In the genomic region with DNA sequence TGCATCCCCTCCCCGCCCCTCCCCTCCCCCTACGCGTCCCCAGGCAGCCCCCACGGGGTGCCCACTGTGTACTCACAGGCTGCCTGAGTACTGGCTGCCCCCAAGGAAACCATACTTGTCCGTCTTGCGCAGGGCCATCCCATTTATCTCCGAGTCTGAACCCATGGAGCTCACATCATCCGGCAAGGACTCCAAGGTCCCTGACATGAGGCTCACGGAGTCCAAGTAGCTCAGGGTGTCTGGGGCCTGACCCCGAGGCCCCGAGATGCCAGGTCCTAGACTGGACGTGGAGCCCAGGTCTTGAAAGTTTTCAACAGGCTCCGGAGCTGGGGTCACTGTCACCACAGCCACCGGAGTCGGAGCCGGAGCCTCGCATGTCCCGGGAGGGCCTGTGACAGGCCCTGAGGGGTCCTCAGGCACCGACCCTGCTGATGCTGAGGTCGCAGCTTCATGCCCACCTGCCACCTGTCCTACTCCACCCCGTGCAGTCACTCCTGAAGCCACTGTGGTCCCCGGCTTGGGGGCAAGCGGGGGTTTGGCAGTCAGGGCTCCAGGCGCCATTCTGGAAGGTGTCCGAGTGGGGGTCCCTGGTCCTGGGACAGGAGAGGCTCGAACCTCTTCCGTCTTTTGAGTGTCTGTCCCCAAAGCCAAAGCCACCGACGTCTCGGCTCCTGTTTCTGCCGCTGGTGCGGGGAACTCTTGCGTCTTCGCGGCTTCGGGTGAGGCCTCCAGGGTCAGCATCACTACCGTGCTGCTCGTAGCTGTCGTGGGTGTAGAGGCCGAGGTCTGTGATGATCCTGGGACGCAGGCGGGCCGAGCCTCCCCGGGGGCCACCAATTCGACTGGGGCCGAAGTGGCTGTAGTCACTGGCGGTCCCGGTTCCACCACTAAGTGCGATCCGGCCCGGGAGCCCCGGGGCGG, we compare ENCODE assay signal across 8 mouse cellular contexts. TPM values are rescaled to one million over a fixed set of nuclear protein-coding genes. Genes with fewer than 3 reads are reported as not detected.
DNase-seq lines count a peak whose midpoint lies in the region; ATAC-seq and TF ChIP-seq lines count a peak whose summit lies in the region.

No protein-coding gene starts in this region.

- no peak for TF ChIP-seq POLR2A in limb, embryonic 14.5 days (IDR thresholded peaks at IDR 0.05; ENCODE audit: borderline replicate concordance, extremely low read depth, insufficient read depth, insufficient read length)

- no peak for TF ChIP-seq CTCF in forebrain, postnatal 0 days (IDR thresholded peaks at IDR 0.05; ENCODE audit: low read depth)

- DNase-seq in adrenal gland, adult (ENCODE audit: inconsistent age in 2 of 2, low spot score in 1 of 2): peak; percentile 50 to 72
- no peak for DNase-seq in adrenal gland, adult 8-10 months
- DNase-seq in thymus, postnatal 0 days (ENCODE audit: low spot score): peak; percentile 43
- no peak for DNase-seq in thymus, postnatal 25 days
- no peak for DNase-seq in forebrain, postnatal 0 days
- DNase-seq in limb, embryonic 14.5 days (ENCODE audit: low spot score): no peak
- peak; percentile 60 for DNase-seq in naive thymus-derived CD4-positive, alpha-beta T cell, adult 2 months (ENCODE audit: low read depth)
- no peak for DNase-seq in right cerebral cortex, postnatal 4 days

- no peak for ATAC-seq in forebrain, postnatal 0 days
- no peak for ATAC-seq in limb, embryonic 14.5 days (ENCODE audit: low FRiP score, low read depth)

- H3K4me1 ChIP-seq in forebrain, postnatal 0 days (ENCODE audit: insufficient read depth): peaks cover 15% of the 10 kb centered on the region
- H3K4me1 ChIP-seq in limb, embryonic 14.5 days (ENCODE audit: control insufficient read depth, insufficient read depth, low read length): peaks cover 21% of the 10 kb centered on the region

- under 1% methylated on average over 53 of the region's 53 CpGs for WGBS in forebrain, postnatal 0 days
- under 1% methylated on average over 45 of the region's 53 CpGs for WGBS in limb, embryonic 14.5 days

- peak overlapping the region; percentile 98 for H3K4me2 ChIP-seq in forebrain, postnatal 0 days (ENCODE audit: low read depth)
- peak overlapping the region; percentile 65 for H3K4me2 ChIP-seq in limb, embryonic 14.5 days (replicated peaks; ENCODE audit: low read depth, low read length, severe bottlenecking)

- H3K27me3 ChIP-seq in forebrain, postnatal 0 days (ENCODE audit: insufficient read depth, low read length): no peaks in the 10 kb centered on the region
- no peaks in the 10 kb centered on the region for H3K27me3 ChIP-seq in limb, embryonic 14.5 days (ENCODE audit: control insufficient read depth, insufficient read depth, low read length)

- peak overlapping the region; percentile 72 for H3K9ac ChIP-seq in forebrain, postnatal 0 days
- H3K9ac ChIP-seq in limb, embryonic 14.5 days (ENCODE audit: low read depth, low read length, severe bottlenecking): peak overlapping the region; percentile 89

- H3K9me3 ChIP-seq in forebrain, postnatal 0 days (ENCODE audit: low read length): no peaks in the 10 kb centered on the region
- H3K9me3 ChIP-seq in limb, embryonic 14.5 days (ENCODE audit: control insufficient read depth, low read length): no peaks in the 10 kb centered on the region

- H3K4me3 ChIP-seq in forebrain, postnatal 0 days (ENCODE audit: low read depth, low read length): peak overlapping the region; percentile 92
- peak overlapping the region; percentile 94 for H3K4me3 ChIP-seq in limb, embryonic 14.5 days (replicated peaks; ENCODE audit: low read length)

- H3K36me3 ChIP-seq in forebrain, postnatal 0 days (ENCODE audit: insufficient read depth): peaks cover 12% of the 10 kb centered on the region
- peaks cover 18% of the 10 kb centered on the region for H3K36me3 ChIP-seq in limb, embryonic 14.5 days (ENCODE audit: control insufficient read depth, insufficient read depth, low read length)

- peak overlapping the region; percentile 75 for H3K27ac ChIP-seq in forebrain, postnatal 0 days (ENCODE audit: low read depth, low read length)
- peak overlapping the region; percentile 80 for H3K27ac ChIP-seq in limb, embryonic 14.5 days (replicated peaks; ENCODE audit: low read depth, low read length)

RNA-seq across cellular contexts. Expression of a gene that starts 0.6 kb away (rescaled TPM):
- 10 to 100 TPM; 47.9 to 63.7 (median 57.0) TPM for total RNA-seq in adrenal gland, adult 8-10 months (2022)
- 20.5 and 27.4 TPM in 2 replicates for polyA plus RNA-seq in thymus, postnatal 0 days (2015; fragmentation: Nextera tagmentation; extraction: Ambion mirVana)
- 63.8 and 68.7 TPM in 2 replicates for total RNA-seq in forebrain, postnatal 0 days (2014; rRNA removed)
- polyA plus RNA-seq in forebrain, postnatal 0 days (2015; fragmentation: Nextera tagmentation; extraction: Ambion mirVana): 18.1 and 24.8 TPM in 2 replicates
- 40.8 and 46.8 TPM in 2 replicates for polyA plus RNA-seq in limb, embryonic 14.5 days (2012; rRNA removed)
- polyA plus RNA-seq in limb, embryonic 14.5 days (2014; fragmentation: Nextera tagmentation; extraction: Ambion mirVana): 27.1 and 29.3 TPM in 2 replicates

RNA-seq across cellular contexts. Expression of a gene that starts 1.1 kb away (rescaled TPM):
- total RNA-seq in adrenal gland, adult 8-10 months (2022): 1 to 10 TPM; 2.8 to 6.2 (median 3.7) TPM
- 67.7 and 68.9 TPM in 2 replicates for polyA plus RNA-seq in thymus, postnatal 0 days (2015; fragmentation: Nextera tagmentation; extraction: Ambion mirVana)
- 0.52 and 1.6 TPM in 2 replicates for total RNA-seq in forebrain, postnatal 0 days (2014; rRNA removed)
- 1.8 and 3.2 TPM in 2 replicates for polyA plus RNA-seq in forebrain, postnatal 0 days (2015; fragmentation: Nextera tagmentation; extraction: Ambion mirVana)
- 555 and 1,104 TPM in 2 replicates for polyA plus RNA-seq in limb, embryonic 14.5 days (2012; rRNA removed)
- 413 and 609 TPM in 2 replicates for polyA plus RNA-seq in limb, embryonic 14.5 days (2014; fragmentation: Nextera tagmentation; extraction: Ambion mirVana)

RNA-seq across cellular contexts. Expression of a gene that starts 11.8 kb away (rescaled TPM):
- 10 to 100 TPM; 61.9 to 89.2 (median 70.0) TPM for total RNA-seq in adrenal gland, adult 8-10 months (2022)
- polyA plus RNA-seq in thymus, postnatal 0 days (2015; fragmentation: Nextera tagmentation; extraction: Ambion mirVana): 59.5 and 62.0 TPM in 2 replicates
- 89.9 and 131 TPM in 2 replicates for total RNA-seq in forebrain, postnatal 0 days (2014; rRNA removed)
- polyA plus RNA-seq in forebrain, postnatal 0 days (2015; fragmentation: Nextera tagmentation; extraction: Ambion mirVana): 55.0 and 67.5 TPM in 2 replicates
- polyA plus RNA-seq in limb, embryonic 14.5 days (2012; rRNA removed): 84.2 and 110 TPM in 2 replicates
- polyA plus RNA-seq in limb, embryonic 14.5 days (2014; fragmentation: Nextera tagmentation; extraction: Ambion mirVana): 54.2 and 61.0 TPM in 2 replicates

RNA-seq across cellular contexts. Expression of a gene that starts 25.2 kb away (rescaled TPM):
- 10 to 100 TPM; 11.6 to 19.5 (median 15.0) TPM for total RNA-seq in adrenal gland, adult 8-10 months (2022)
- polyA plus RNA-seq in thymus, postnatal 0 days (2015; fragmentation: Nextera tagmentation; extraction: Ambion mirVana): 25.4 and 29.7 TPM in 2 replicates
- total RNA-seq in forebrain, postnatal 0 days (2014; rRNA removed): 34.3 and 46.6 TPM in 2 replicates
- 29.8 and 35.9 TPM in 2 replicates for polyA plus RNA-seq in forebrain, postnatal 0 days (2015; fragmentation: Nextera tagmentation; extraction: Ambion mirVana)
- 22.5 and 24.9 TPM in 2 replicates for polyA plus RNA-seq in limb, embryonic 14.5 days (2012; rRNA removed)
- 19.4 and 20.1 TPM in 2 replicates for polyA plus RNA-seq in limb, embryonic 14.5 days (2014; fragmentation: Nextera tagmentation; extraction: Ambion mirVana)

RNA-seq across cellular contexts. Expression of a gene that starts 25.3 kb away (rescaled TPM):
- 10 to 100 TPM in 2 of 4 experiments, 1 to 10 TPM in 2; 9.1 to 11.2 (median 10.3) TPM for total RNA-seq in adrenal gland, adult 8-10 months (2022)
- polyA plus RNA-seq in thymus, postnatal 0 days (2015; fragmentation: Nextera tagmentation; extraction: Ambion mirVana): 638 and 684 TPM in 2 replicates
- 6.5 and 8.0 TPM in 2 replicates for total RNA-seq in forebrain, postnatal 0 days (2014; rRNA removed)
- 5.6 and 6.7 TPM in 2 replicates for polyA plus RNA-seq in forebrain, postnatal 0 days (2015; fragmentation: Nextera tagmentation; extraction: Ambion mirVana)
- polyA plus RNA-seq in limb, embryonic 14.5 days (2012; rRNA removed): 14.9 and 22.2 TPM in 2 replicates
- polyA plus RNA-seq in limb, embryonic 14.5 days (2014; fragmentation: Nextera tagmentation; extraction: Ambion mirVana): 15.3 and 18.6 TPM in 2 replicates

Comparison
In these comparisons a context has a peak if more than half of its experiments do, and no peak if none do; other contexts are left out.
1. DNase-seq: peak in adrenal gland, adult (2 of 2), thymus, postnatal 0 days (single experiment) and naive thymus-derived CD4-positive, alpha-beta T cell, adult 2 months (single experiment); none in adrenal gland, adult 8-10 months (single experiment), thymus, postnatal 25 days (single experiment), forebrain, postnatal 0 days (single experiment), limb, embryonic 14.5 days (single experiment) and right cerebral cortex, postnatal 4 days (single experiment).
2. RNA of a gene that starts 1.1 kb away (polyA plus RNA-seq): 413 to 1,104 TPM in limb, embryonic 14.5 days and 67.7 to 68.9 TPM in thymus, postnatal 0 days; 1.8 to 3.2 TPM in forebrain, postnatal 0 days; every median in the first group is over 10 times any median in the second.